Mouse (Mus musculus): ENCODE results near the gene Ppp1r36. TPM values are rescaled to one million over a fixed set of nuclear protein-coding genes. Genes with fewer than 3 reads are reported as not detected.

Gene Ppp1r36
- total and polyA plus RNA-seq, 2 experiments from 2014 or later, result 1.8 to 2.7 TPM

GRCm38 (mm10) chr12:76397281-76397680 is 20.1 kb upstream of the Ppp1r36 start:
- no peaks in the 10 kb centered on the region for H3K4me1 ChIP-seq (ENCODE audit: insufficient read depth)
- no peak overlapping the region for H3K4me2 ChIP-seq (ENCODE audit: low read depth)
- no peak overlapping the region for H3K9ac ChIP-seq
- no peak for TF ChIP-seq CTCF (IDR thresholded peaks at IDR 0.05; ENCODE audit: low read depth)
- no peaks in the 10 kb centered on the region for H3K27me3 ChIP-seq (ENCODE audit: insufficient read depth, low read length)
- no peak for DNase-seq
- ATAC-seq, result no peak
- H3K27ac ChIP-seq (ENCODE audit: low read depth, low read length), result no peak overlapping the region
- WGBS, result 86% methylated on average over 5 of the region's 5 CpGs
- no peaks in the 10 kb centered on the region for H3K36me3 ChIP-seq (ENCODE audit: insufficient read depth)
- no peaks in the 10 kb centered on the region for H3K9me3 ChIP-seq (ENCODE audit: low read length)
- H3K4me3 ChIP-seq (ENCODE audit: low read depth, low read length), result no peak overlapping the region

GRCm38 (mm10) chr12:76401674-76402073 is 15.7 kb upstream of the Ppp1r36 start:
- H3K4me2 ChIP-seq (ENCODE audit: low read depth), result no peak overlapping the region
- H3K27ac ChIP-seq (ENCODE audit: low read depth, low read length), result no peak overlapping the region
- H3K4me3 ChIP-seq (ENCODE audit: low read depth, low read length), result no peak overlapping the region
- peaks cover 17% of the 10 kb centered on the region for H3K27me3 ChIP-seq (ENCODE audit: insufficient read depth, low read length)
- DNase-seq (no peak), ATAC-seq (no peak)
- peaks cover 7% of the 10 kb centered on the region; the same call in 1 of the 2 replicates for H3K4me1 ChIP-seq (ENCODE audit: insufficient read depth)
- H3K9ac ChIP-seq, result no peak overlapping the region
- TF ChIP-seq CTCF (IDR thresholded peaks at IDR 0.05; ENCODE audit: low read depth), result no peak; the same call in 1 of the 2 replicates
- no peaks in the 10 kb centered on the region for H3K9me3 ChIP-seq (ENCODE audit: low read length)
- H3K36me3 ChIP-seq (ENCODE audit: insufficient read depth), result no peaks in the 10 kb centered on the region
- 55% methylated on average over 3 of the region's 3 CpGs for WGBS

GRCm38 (mm10) chr12:76402991-76403885 is 14.1 kb upstream of the Ppp1r36 start:
- Histone ChIP-seq H3K36me3 (ENCODE audit: insufficient read depth) (no peaks in the 10 kb centered on the region), H3K9me3 (ENCODE audit: low read length) (no peaks in the 10 kb centered on the region), H3K27ac (ENCODE audit: low read depth, low read length) (peak overlapping the region; percentile 86), H3K4me2 (ENCODE audit: low read depth) (peak overlapping the region; percentile 72), H3K9ac (peak overlapping the region; percentile 68), H3K27me3 (ENCODE audit: insufficient read depth, low read length) (peaks cover 27% of the 10 kb centered on the region), H3K4me1 (ENCODE audit: insufficient read depth) (peaks cover 7% of the 10 kb centered on the region; the same call in 1 of the 2 replicates), H3K4me3 (ENCODE audit: low read depth, low read length) (peak overlapping the region; percentile 78)
- WGBS, result 1% methylated on average over 54 of the region's 54 CpGs
- DNase-seq (no peak), ATAC-seq (peak; percentile 80)
- TF ChIP-seq CTCF (IDR thresholded peaks at IDR 0.05; ENCODE audit: low read depth), result no peak; the same call in 1 of the 2 replicates

- H3K4me2 ChIP-seq (ENCODE audit: low read depth), result peak within 1 kb of the TSS; percentile 72
- peak; percentile 99 for DNase-seq
- H3K4me3 ChIP-seq (ENCODE audit: low read depth, low read length), result peak within 1 kb of the TSS; percentile 78
- peaks cover 27% of the 10 kb centered on the region for H3K27me3 ChIP-seq (ENCODE audit: insufficient read depth, low read length)
- H3K9me3 ChIP-seq (ENCODE audit: low read length), result no peaks in the 10 kb centered on the region
- peaks cover 7% of the 10 kb centered on the region; the same call in 1 of the 2 replicates for H3K4me1 ChIP-seq (ENCODE audit: insufficient read depth)
- H3K9ac ChIP-seq, result peak within 1 kb of the TSS; percentile 68
- ATAC-seq, result peak; percentile 97
- under 1% methylated on average over 54 of the region's 54 CpGs for WGBS
- peak within 1 kb of the TSS; percentile 86 for H3K27ac ChIP-seq (ENCODE audit: low read depth, low read length)
- no peak; the same call in 1 of the 2 replicates for TF ChIP-seq CTCF (IDR thresholded peaks at IDR 0.05; ENCODE audit: low read depth)
- H3K36me3 ChIP-seq (ENCODE audit: insufficient read depth), result no peaks in the 10 kb centered on the region
These were observed 13.3 kb upstream of the Ppp1r36 start, which contains the start of gene Hspa2 for GRCm38 (mm10) chr12:76403886-76404537. Gene Hspa2, plus strand, starts transcription at chr12:76404176.

GRCm38 (mm10) chr12:76404836-76405182 is 12.5 kb upstream of the Ppp1r36 start:
- Histone ChIP-seq H3K27ac (ENCODE audit: low read depth, low read length) (no peak overlapping the region), H3K9me3 (ENCODE audit: low read length) (no peaks in the 10 kb centered on the region), H3K4me3 (ENCODE audit: low read depth, low read length) (peak overlapping the region; percentile 78), H3K27me3 (ENCODE audit: insufficient read depth, low read length) (peaks cover 27% of the 10 kb centered on the region), H3K36me3 (ENCODE audit: insufficient read depth) (no peaks in the 10 kb centered on the region), H3K4me1 (ENCODE audit: insufficient read depth) (peaks cover 7% of the 10 kb centered on the region; the same call in 1 of the 2 replicates), H3K9ac (no peak overlapping the region), H3K4me2 (ENCODE audit: low read depth) (peak overlapping the region; percentile 72)
- DNase-seq (no peak), ATAC-seq (no peak)
- 7% methylated on average over 20 of the region's 20 CpGs for WGBS
- TF ChIP-seq CTCF (IDR thresholded peaks at IDR 0.05; ENCODE audit: low read depth), result no peak

GRCm38 (mm10) chr12:76405183-76405970 is 12.0 kb upstream of the Ppp1r36 start:
- 5% methylated on average over 64 of the region's 64 CpGs for WGBS
- H3K27me3 ChIP-seq (ENCODE audit: insufficient read depth, low read length), result peaks cover 27% of the 10 kb centered on the region
- ATAC-seq (no peak), DNase-seq (peak; percentile 53)
- peaks cover 7% of the 10 kb centered on the region; the same call in 1 of the 2 replicates for H3K4me1 ChIP-seq (ENCODE audit: insufficient read depth)
- no peaks in the 10 kb centered on the region for H3K9me3 ChIP-seq (ENCODE audit: low read length)
- H3K4me2 ChIP-seq (ENCODE audit: low read depth), result peak overlapping the region; percentile 72
- 0 out of 2 replicates have a peak, but pooled peaks have one; percentile 1 for TF ChIP-seq CTCF (IDR thresholded peaks at IDR 0.05; ENCODE audit: low read depth)
- no peak overlapping the region for H3K27ac ChIP-seq (ENCODE audit: low read depth, low read length)
- H3K9ac ChIP-seq, result no peak overlapping the region
- no peaks in the 10 kb centered on the region for H3K36me3 ChIP-seq (ENCODE audit: insufficient read depth)
- H3K4me3 ChIP-seq (ENCODE audit: low read depth, low read length), result peak overlapping the region; percentile 78
